Mouse (Mus musculus) limb, embryonic 14.5 days (tissue): Measurements from ENCODE around the gene Chka. TPM values are rescaled to one million over a fixed set of nuclear protein-coding genes. Genes with fewer than 3 reads are reported as not detected.

Source experiments
- ATAC-seq: fragments of 200-750 bp; cut with Nextera tagmentation; 2 replicates; pipeline ENCODE4 v1.8.0; 2017; ENCODE audit warnings: low read depth, moderate number of reproducible peaks, moderate TSS enrichment; ENCODE audit not compliant: low FRiP score
- DNase-seq: peaks from one replicate; pipeline ENCODE4 v3.0.0-alpha.2; 2015; ENCODE audit warnings: low spot score
- H3K27ac ChIP-seq: fragments of 300-500 bp; sonication (generic); replicated peaks from 2 replicates; pipeline ENCODE4 v1.5.1; 2014; ENCODE audit warnings: low read depth, mild to moderate bottlenecking, low read length, moderate library complexity, mixed read lengths
- H3K27me3 ChIP-seq: fragments of 300-500 bp; sonication (generic); 2 replicates; pipeline ENCODE4 v1.6.1; 2014; ENCODE audit warnings: low read length, mixed read lengths; ENCODE audit not compliant: control insufficient read depth, insufficient read depth
- H3K36me3 ChIP-seq: fragments of 300-500 bp; sonication (generic); 2 replicates; pipeline ENCODE4 v1.6.1; 2014; ENCODE audit warnings: mild to moderate bottlenecking, low read length, moderate library complexity, mixed read lengths; ENCODE audit not compliant: control insufficient read depth, insufficient read depth
- H3K4me1 ChIP-seq: fragments of 300-500 bp; sonication (generic); 2 replicates; pipeline ENCODE4 v1.6.1; 2014; ENCODE audit warnings: antibody characterized with exemption, low read length, mixed read lengths; ENCODE audit not compliant: control insufficient read depth, insufficient read depth
- H3K4me2 ChIP-seq: fragments of 300-500 bp; sonication (generic); replicated peaks from 2 replicates; pipeline ENCODE4 v1.6.1; 2014; ENCODE audit warnings: low read depth, mild to moderate bottlenecking, low read length, moderate library complexity; ENCODE audit not compliant: severe bottlenecking
- H3K4me3 ChIP-seq: fragments of 300-500 bp; sonication (generic); replicated peaks from 2 replicates; pipeline ENCODE4 v1.5.1; 2014; ENCODE audit warnings: low read length
- H3K9ac ChIP-seq: fragments of 300-500 bp; sonication (generic); 2 replicates; pipeline ENCODE4 v1.6.1; 2014; ENCODE audit warnings: mild to moderate bottlenecking, low read depth, low read length, moderate library complexity; ENCODE audit not compliant: severe bottlenecking
- H3K9me3 ChIP-seq: fragments of 300-500 bp; sonication (generic); 2 replicates; pipeline ENCODE4 v1.6.1; 2016; ENCODE audit warnings: low read length; ENCODE audit not compliant: control insufficient read depth
- POLR2A ChIP-seq: fragments of 200-500 bp; IDR thresholded peaks from 2 replicates; pipeline ENCODE4 v1.8.0; 2012; ENCODE audit warnings: inconsistent platforms, mild to moderate bottlenecking, moderate library complexity, borderline replicate concordance; ENCODE audit not compliant: insufficient read depth, insufficient read length; ENCODE audit errors: extremely low read depth
- WGBS: fragments of 180-500 bp; shearing (Covaris S2); extraction: QIAGEN DNeasy Blood & Tissue Kit; methylation state at CpG from one replicate; pipeline ENCODE4 v1.1.7; 2014; 5-methylcytosine and 5-hydroxymethylcytosine counted together
- polyA plus RNA-seq, 2 experiments: library from polyadenylated mRNA; depleted of rRNA in 1 of 2; stranded (reverse) in 1 of 2; unstranded in 1 of 2; fragments of >200 nt; fragmentation: Nextera tagmentation in 1 of 2; extraction: Ambion mirVana in 1 of 2; gene quantifications; 2 replicates each; pipeline versions ENCODE4 v1.2.1 to v1.2.3; 2012 to 2014

Gene Chka
- polyA plus RNA-seq, 2 experiments, result 32.7 to 65.4 TPM

GRCm38 (mm10) chr19:3923586-3923985 lies 72.0 kb downstream of the Chka start:
- ATAC-seq (peak; percentile 62), DNase-seq (peak; percentile 37)
- WGBS, result 56% methylated on average over 13 of the region's 13 CpGs
- Histone ChIP-seq H3K36me3 (no peaks in the 10 kb centered on the region), H3K4me3 (no peak overlapping the region), H3K9me3 (no peaks in the 10 kb centered on the region), H3K27me3 (no peaks in the 10 kb centered on the region), H3K27ac (peak overlapping the region; percentile 39), H3K4me1 (no peaks in the 10 kb centered on the region; the same call in 1 of the 2 replicates), H3K4me2 (no peak overlapping the region), H3K9ac (no peak overlapping the region)
- no peak for TF ChIP-seq POLR2A

GRCm38 (mm10) chr19:3924190-3924589 lies 72.6 kb downstream of the Chka start:
- Histone ChIP-seq H3K4me1 (peaks cover 4% of the 10 kb centered on the region), H3K4me3 (no peak overlapping the region), H3K9ac (no peak overlapping the region), H3K27ac (peak overlapping the region; percentile 39), H3K4me2 (no peak overlapping the region), H3K27me3 (no peaks in the 10 kb centered on the region), H3K36me3 (no peaks in the 10 kb centered on the region), H3K9me3 (no peaks in the 10 kb centered on the region)
- ATAC-seq (no peak), DNase-seq (no peak)
- TF ChIP-seq POLR2A, result no peak
- WGBS, result 82% methylated on average over 8 of the region's 8 CpGs

GRCm38 (mm10) chr19:3924868-3925267 lies 73.3 kb downstream of the Chka start:
- DNase-seq (no peak), ATAC-seq (no peak)
- Histone ChIP-seq H3K27ac (no peak overlapping the region), H3K27me3 (no peaks in the 10 kb centered on the region), H3K4me3 (no peak overlapping the region), H3K4me2 (no peak overlapping the region), H3K9me3 (no peaks in the 10 kb centered on the region), H3K9ac (no peak overlapping the region), H3K4me1 (peaks cover 11% of the 10 kb centered on the region), H3K36me3 (no peaks in the 10 kb centered on the region)
- 93% methylated on average over 7 of the region's 7 CpGs for WGBS
- no peak for TF ChIP-seq POLR2A

GRCm38 (mm10) chr19:3925859-3926258 lies 74.3 kb downstream of the Chka start:
- no peak overlapping the region for H3K9ac ChIP-seq
- DNase-seq (no peak), ATAC-seq (no peak)
- H3K4me1 ChIP-seq, result peaks cover 14% of the 10 kb centered on the region
- H3K36me3 ChIP-seq, result no peaks in the 10 kb centered on the region
- 71% methylated on average over 6 of the region's 6 CpGs for WGBS
- H3K9me3 ChIP-seq, result no peaks in the 10 kb centered on the region
- H3K4me3 ChIP-seq, result no peak overlapping the region
- no peak overlapping the region for H3K27ac ChIP-seq
- TF ChIP-seq POLR2A, result no peak
- H3K27me3 ChIP-seq, result no peaks in the 10 kb centered on the region
- H3K4me2 ChIP-seq, result no peak overlapping the region

GRCm38 (mm10) chr19:3926279-3926678 lies 74.7 kb downstream of the Chka start:
- peaks cover 14% of the 10 kb centered on the region for H3K4me1 ChIP-seq
- H3K27ac ChIP-seq, result 0 out of 2 replicates have a peak overlapping the region, but pooled peaks have one; percentile 28
- H3K4me3 ChIP-seq, result no peak overlapping the region
- ATAC-seq (no peak), DNase-seq (no peak)
- no peaks in the 10 kb centered on the region for H3K9me3 ChIP-seq
- H3K4me2 ChIP-seq, result no peak overlapping the region
- H3K9ac ChIP-seq, result no peak overlapping the region
- TF ChIP-seq POLR2A, result no peak
- WGBS, result 52% methylated on average over 3 of the region's 3 CpGs
- no peaks in the 10 kb centered on the region for H3K36me3 ChIP-seq
- H3K27me3 ChIP-seq, result no peaks in the 10 kb centered on the region

- H3K4me1 ChIP-seq, result peaks cover 14% of the 10 kb centered on the region
- no peaks in the 10 kb centered on the region for H3K36me3 ChIP-seq
- no peak for TF ChIP-seq POLR2A
- ATAC-seq, result no peak
- DNase-seq, result no peak
- 70% methylated on average over 6 of the region's 6 CpGs for WGBS
- H3K4me3 ChIP-seq, result no peak overlapping the region
- no peaks in the 10 kb centered on the region for H3K27me3 ChIP-seq
- H3K27ac ChIP-seq, result 0 out of 2 replicates have a peak overlapping the region, but pooled peaks have one; percentile 28
- no peaks in the 10 kb centered on the region for H3K9me3 ChIP-seq
- no peak overlapping the region for H3K4me2 ChIP-seq
- H3K9ac ChIP-seq, result no peak overlapping the region
These were observed 75.1 kb downstream of the Chka start for GRCm38 (mm10) chr19:3926685-3927084.
